Mouse (Mus musculus): Measurements from ENCODE around the gene Thap8. TPM values are rescaled to one million over a fixed set of nuclear protein-coding genes. Genes with fewer than 3 reads are reported as not detected.

Gene Thap8
- total RNA-seq, 2 experiments from 2014 or later = 0.32 to 0.38 TPM

DNA sequence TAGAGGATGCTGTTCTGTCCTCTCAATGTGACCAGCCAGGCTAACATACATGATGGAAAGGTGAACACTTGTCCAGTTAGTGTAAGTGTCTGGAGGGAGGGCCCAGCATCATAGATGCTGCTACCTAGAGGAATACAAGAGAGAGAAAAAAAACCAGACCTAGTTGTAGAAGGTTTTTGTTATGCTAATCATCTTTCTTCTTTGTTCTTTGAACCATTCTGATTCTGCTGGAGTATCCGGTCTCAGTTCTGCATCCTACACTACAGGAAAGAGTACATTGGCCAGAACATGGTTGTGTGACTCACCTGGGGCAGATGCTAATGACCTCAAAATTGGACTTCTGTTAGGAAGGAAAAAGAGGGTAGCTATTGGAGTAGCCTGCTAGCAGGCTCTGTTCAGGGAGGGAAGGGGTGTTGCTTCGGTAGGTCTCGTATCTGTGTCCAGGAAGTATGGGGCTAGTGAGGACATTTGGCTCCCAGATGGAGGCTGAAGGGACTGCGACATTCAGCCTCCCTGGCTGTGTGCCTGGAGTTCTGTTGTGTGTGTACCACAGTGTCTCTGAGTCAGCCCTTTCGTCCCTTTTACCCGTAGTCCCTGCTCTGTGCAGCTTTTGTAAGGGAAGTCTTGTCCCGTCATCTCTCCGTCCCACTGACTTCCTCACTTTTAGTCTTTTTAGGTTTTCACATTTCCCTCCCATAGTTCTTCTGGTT, 7.0 kb downstream of the Thap8 start:
- peak; percentile 28 for DNase-seq

DNA sequence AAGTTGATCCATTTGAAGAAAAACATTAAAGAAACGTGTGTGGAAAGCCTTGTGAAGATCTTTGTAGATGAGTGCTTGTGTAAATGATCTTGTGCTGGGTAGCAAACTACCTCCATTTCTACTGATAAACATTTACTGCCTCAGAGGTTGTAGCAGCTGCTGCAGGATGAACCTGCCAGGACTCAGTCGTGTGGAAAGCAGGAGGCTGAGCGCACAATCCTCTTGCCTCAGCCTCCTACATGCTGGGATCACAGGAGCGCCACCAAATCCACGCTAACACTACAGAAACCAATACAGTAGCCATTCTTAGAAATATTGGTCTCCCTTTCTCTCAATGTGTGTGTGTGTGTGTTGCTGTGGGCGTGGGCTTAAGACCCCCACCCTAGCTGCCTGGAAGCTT, 8.2 kb downstream of the Thap8 start:
- DNase-seq = no peak

DNA sequence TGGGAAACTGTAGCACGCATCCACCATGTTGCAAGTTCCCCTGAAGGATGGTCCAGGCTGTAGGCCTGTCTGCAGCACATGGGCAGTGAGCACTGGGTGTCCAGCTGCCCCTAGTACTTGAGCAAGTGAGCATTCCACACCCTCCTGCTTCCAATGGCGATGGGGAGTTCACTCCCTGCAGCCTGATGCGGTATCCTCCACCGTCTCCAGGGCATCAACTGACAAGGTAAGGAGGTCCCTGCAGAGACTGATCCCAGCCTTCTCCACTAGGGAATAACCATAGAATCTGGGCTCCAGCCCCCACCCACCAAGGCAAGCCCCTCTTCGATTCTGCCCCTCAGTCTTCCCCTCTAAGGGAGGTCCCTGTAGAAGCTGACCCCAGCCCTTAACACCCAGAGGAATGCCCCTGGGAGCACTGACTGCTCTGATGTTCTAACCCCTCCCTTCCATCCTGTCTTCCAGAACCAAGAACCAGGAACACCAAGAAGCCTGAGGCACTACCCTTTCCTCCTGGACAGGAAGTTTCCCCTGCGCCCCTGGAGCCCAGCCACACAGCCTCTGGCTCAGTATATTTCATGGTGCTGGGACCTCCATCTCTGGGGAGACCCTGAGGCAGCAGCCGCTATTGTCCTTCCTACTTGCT, 9.3 kb downstream of the Thap8 start:
- no peak for DNase-seq

- peak; percentile 36 for DNase-seq
Observed at GRCm38 (mm10) chr7:30289714-30290399, 10.0 kb downstream of the Thap8 start.

DNA sequence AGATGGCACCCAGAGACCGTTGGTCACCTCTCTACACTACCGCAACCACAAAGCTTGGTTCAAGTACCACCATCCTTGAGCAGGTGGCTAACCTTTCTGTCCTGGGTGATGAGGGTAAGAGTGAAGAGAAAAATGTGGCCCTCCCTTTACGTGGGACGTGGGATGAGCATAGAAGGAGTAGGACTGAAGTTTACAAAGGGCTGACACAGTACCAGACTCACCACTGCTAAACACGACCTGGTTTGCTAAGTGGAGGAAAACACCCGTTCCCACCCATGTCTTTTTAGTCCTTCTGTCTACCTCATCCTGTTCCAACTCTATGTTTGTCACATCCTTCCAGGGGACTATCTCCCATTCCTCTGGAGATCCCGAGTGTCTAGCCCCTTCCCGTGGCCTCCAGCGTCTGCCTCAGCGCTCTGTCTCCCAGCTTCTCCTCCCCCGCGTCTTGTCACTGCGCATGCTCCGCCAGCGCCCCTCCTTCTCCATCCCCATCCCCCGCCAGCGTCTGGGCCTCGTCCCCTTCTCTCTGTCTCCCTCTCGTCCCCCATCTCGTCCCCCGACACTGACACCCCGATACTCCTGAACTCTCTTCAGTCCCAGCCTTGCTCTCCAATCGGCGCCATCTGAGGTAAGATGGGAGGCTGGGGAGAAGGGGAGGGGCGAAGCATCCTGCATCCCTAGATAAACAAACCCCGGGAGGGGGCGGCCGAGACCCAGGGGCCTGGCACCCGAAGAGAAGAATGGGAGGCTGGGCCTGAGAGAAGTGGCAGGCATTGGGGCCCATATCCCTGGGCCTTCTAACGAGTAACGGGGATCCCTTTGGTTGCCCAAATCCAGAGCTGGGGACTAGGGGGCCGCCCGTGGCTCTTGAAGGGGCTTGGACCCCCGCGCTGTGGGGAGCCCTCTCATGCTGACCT, 11.6 kb downstream of the Thap8 start, which contains the start of gene Clip3:
Gene Clip3, plus strand, starts transcription at position 514 of the 917 bp plus-strand sequence.
- DNase-seq = peak; percentile 77

DNA sequence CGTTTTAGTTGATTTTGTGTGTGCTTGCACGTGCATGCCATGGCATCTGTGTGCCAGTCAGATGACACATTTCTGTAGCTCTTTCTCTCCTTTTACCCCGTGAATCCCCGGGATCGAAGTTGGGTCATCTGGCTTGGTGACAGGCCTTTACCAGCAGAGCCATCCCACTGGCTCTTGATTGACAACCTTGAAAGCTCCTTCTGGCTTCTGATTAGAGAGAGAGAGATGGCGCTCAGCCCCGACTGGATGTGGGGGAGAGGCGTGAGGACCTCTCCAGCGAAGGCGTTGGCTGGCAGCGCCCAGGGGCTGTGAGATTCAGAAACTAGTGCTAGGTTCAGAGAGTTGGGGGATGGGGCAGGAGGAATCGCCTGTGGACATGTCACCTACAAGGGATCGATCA, 13.9 kb downstream of the Thap8 start:
- DNase-seq = no peak

- no peak for DNase-seq
Observed at GRCm38 (mm10) chr7:30294296-30294695, 14.4 kb downstream of the Thap8 start.

DNA sequence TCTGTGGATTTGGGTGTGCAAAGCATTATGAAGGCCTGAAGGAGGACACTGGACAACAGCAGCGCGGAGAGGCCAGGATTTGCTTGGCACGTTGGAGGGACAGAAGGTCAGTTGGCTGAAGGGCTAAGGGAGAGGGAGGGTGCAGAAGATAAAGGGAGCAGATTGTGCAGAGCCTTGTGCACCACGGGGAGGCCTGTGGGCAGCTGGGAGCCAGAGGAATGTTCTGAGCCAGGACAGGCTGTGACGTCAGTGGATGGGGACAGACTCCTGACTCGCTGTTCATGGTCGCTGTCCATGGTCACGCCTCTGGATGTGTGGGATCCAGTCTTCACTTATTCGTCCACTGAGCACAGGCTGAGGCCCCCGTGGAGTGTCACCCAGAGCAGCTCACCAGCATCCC, 15.2 kb downstream of the Thap8 start:
- peak; percentile 34 for DNase-seq

DNA sequence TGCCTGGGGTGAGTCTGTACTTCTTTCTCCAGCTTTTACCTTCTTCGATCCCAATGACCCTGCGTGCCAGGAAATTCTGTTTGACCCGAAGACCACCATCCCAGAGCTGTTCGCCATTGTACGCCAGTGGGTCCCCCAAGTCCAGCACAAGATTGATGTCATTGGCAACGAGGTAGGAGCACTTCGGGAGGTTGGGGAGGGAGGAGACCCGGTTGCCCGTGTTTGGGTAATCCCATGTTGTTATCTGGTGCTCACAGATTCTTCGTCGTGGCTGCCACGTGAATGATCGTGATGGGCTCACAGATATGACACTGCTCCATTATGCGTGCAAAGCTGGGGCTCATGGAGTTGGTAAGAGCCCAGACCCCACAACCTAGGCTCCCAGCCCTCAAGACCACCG, 16.9 kb downstream of the Thap8 start:
- DNase-seq = no peak

- DNase-seq = no peak
Observed at GRCm38 (mm10) chr7:30297266-30297665, 17.4 kb downstream of the Thap8 start.

GRCm38 (mm10) chr7:30300914-30301313, 21.0 kb downstream of the Thap8 start:
- no peak for DNase-seq

GRCm38 (mm10) chr7:30306083-30306779, 26.3 kb downstream of the Thap8 start:
- no peak for DNase-seq

GRCm38 (mm10) chr7:30308076-30309005, 28.4 kb downstream of the Thap8 start, which contains the start of gene Alkbh6:
TSS of gene Alkbh6 (plus strand) at chr7:30308717.
- peak; percentile 82 for DNase-seq

DNA sequence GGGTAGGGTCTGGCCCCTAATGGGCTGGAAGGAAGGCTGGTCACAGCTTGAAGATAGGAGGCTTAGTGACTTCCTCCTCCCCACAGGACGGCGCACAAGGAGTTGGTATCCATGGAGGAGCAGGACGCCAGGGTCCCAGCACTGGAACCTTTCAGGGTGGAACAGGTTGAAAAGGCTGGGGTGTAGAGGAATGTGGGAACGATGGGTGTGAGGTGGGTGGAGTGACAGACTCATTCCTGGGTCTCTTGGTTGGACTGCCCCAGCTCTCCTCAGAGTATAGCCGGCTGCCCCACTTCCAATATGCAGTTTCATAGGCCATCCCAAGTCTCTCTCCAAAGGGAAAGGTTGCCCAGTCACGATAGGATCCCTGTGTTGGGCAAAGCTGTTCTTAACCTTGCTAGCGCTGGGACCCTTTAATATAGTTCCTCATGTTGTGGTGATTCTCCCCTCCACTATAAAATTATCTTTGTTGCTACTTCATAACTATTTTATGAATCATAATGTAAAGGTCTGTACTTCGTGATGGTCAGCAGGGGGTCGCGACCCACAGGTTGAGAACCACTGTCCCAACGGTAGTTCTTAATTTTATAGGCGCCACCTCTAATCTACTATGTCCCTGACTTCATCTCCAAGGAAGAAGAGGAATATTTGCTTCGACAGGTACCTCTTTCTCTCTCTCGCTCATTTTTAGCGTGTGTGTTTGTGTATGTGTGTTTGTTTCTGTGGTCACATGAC, 29.7 kb downstream of the Thap8 start:
- DNase-seq = no peak

DNA sequence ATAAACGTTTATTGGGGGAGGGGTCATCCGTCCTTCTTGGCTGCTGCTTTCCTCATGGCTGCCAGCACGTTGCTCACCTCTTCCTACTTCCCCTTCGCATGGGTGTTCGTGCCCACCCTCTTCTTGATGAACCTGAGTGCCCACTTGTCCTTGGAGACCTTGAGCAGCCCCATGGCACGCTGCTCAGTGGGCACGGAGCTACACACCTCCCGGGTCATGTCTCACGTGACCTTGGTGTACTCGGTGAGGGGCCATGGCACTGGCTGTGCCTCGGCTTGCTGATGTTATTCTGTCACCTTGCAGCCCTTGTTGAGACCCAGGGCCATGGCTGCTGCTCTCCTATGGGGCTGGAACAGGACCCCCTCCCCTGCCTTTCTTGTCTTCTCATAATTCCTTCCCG, 30.2 kb downstream of the Thap8 start:
- no peak for DNase-seq

DNA sequence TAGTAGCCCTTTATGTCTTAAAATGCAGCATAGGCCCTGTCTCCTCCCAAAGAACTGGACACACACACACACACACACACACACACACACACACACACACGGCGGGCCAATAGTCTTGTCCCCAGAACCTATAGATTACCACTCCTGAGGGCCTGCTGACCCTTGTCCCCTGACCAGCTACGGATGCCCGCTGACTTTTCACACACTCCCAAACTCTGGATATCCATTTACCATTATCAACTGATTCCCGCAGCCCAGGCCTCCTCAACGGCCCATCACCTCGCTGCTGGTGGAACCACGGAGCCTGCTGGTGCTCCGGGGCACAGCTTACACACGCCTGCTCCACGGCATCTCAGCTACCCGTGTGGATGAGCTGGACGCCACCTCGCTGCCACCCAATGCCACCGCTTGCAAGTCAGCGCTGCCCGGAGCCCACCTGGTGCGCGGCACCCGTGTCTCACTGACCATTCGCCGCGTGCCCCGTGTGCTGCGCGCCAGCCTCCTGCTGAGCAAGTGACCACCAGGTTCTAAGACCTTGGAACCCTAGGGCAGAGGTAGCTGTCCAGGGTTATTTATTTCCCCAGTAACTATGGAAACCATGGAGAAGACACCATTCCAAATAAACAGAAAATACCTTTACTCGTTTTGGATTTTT, 33.9 kb downstream of the Thap8 start:
- no peak for DNase-seq

GRCm38 (mm10) chr7:30314721-30315155, 34.8 kb downstream of the Thap8 start, which contains the start of gene Syne4:
TSS of gene Syne4 (plus strand) at chr7:30314807.
- DNase-seq = no peak

DNA sequence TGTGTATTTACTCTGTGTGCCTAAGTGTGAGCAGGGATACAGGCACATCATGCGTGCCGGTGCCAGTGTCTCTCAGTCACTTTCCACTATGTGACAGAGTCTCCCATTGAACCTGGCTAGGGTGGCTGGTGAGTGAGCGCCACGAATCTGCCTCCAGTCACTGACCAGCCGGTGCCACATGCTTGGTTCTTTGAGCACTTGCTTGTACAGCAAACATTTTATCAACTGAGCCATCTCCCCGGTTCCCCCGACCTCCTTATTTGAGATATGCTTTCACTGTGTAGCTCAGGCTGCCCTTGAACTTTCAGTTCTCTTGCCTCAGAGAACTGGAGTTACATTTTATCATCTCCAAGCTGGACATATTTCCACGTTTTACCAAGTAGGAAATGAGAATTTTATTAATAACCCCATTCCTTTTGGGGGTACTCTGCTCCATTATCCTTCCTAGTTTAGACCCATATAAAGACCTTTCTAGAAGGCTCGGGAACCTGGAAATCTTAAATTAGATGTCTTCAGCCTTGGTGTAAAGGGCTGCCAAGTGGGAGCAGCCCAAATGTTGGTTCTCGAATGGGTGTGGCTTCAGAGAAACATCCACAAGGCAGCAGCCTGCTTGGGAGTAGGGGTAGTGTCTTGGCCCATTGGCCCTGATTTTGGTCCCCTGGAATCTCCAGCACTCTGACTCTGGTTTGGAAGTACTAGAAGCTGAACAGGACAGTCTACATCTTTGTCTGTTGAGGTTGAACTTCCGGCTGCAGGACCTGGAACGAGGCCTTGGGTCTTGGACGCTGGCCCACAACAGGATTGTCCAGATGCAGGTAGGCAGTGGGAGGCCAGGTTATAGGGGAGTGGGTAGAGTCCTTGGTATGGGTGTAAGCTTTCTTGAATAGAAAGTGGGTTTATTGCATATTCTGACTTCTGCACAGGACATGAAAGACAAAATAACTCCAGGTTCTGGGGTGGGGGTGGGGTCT, 36.0 kb downstream of the Thap8 start:
- no peak for DNase-seq
